Mouse (Mus musculus) forebrain, embryonic 16.5 days (tissue): ENCODE measurements around the gene Tlcd2. TPM values are rescaled to one million over a fixed set of nuclear protein-coding genes. Genes with fewer than 3 reads are reported as not detected.
"Not testable (repeated sequence)": the region's sequence is repeated elsewhere in the genome, so short reads cannot be mapped to it uniquely, and the experiment has no call there.

ENCODE experiments used
- ATAC-seq: fragments of 200-750 bp; cut with Nextera tagmentation; 2 replicates; pipeline ENCODE4 v1.8.0; 2017; ENCODE audit warnings: mild to moderate bottlenecking, moderate library complexity
- H3K27ac ChIP-seq: fragments of 300-500 bp; sonication (generic); 2 replicates; pipeline ENCODE4 v1.5.1; 2014; ENCODE audit warnings: low read length, control low read depth
- H3K27me3 ChIP-seq: fragments of 300-500 bp; sonication (generic); replicated peaks from 2 replicates; pipeline ENCODE4 v1.6.1; 2014; ENCODE audit warnings: low read length; ENCODE audit not compliant: control insufficient read depth, insufficient read depth
- H3K36me3 ChIP-seq: fragments of 300-500 bp; sonication (generic); 2 replicates; pipeline ENCODE4 v1.6.1; 2014; ENCODE audit not compliant: control insufficient read depth, insufficient read depth
- H3K4me1 ChIP-seq: fragments of 300-500 bp; sonication (generic); replicated peaks from 2 replicates; pipeline ENCODE4 v1.6.1; 2014; ENCODE audit warnings: low read length; ENCODE audit not compliant: control insufficient read depth, insufficient read depth
- H3K4me2 ChIP-seq: fragments of 300-500 bp; sonication (generic); 2 replicates; pipeline ENCODE4 v1.6.1; 2014; ENCODE audit warnings: mild to moderate bottlenecking, low read length, control low read depth
- H3K4me3 ChIP-seq: fragments of 300-500 bp; sonication (generic); replicated peaks from 2 replicates; pipeline ENCODE4 v1.5.1; 2014; ENCODE audit warnings: mild to moderate bottlenecking, low read length, control low read depth
- H3K9ac ChIP-seq: fragments of 300-500 bp; sonication (generic); replicated peaks from 2 replicates; pipeline ENCODE4 v1.6.1; 2014; ENCODE audit warnings: low read depth, low read length, control low read depth
- H3K9me3 ChIP-seq: fragments of 300-500 bp; sonication (generic); 2 replicates; pipeline ENCODE4 v1.6.1; 2016; ENCODE audit warnings: low read length; ENCODE audit not compliant: control insufficient read depth
- WGBS: fragments of 180-500 bp; shearing (Covaris S2); extraction: QIAGEN DNeasy Blood & Tissue Kit; methylation state at CpG from one replicate; pipeline ENCODE4 v1.1.7; 2014; 5-methylcytosine and 5-hydroxymethylcytosine counted together
- polyA plus RNA-seq: library from polyadenylated mRNA; unstranded; fragments of >200 nt; fragmentation: Nextera tagmentation; extraction: Ambion mirVana; gene quantifications from 2 replicates; pipeline ENCODE4 v1.2.1, GENCODE M21; 2015

The Tlcd2 gene
- polyA plus RNA-seq, 1 experiment from 2014 or later, result 1.6 TPM

- Histone ChIP-seq H3K4me2 (peak within 1 kb of the TSS; percentile 100), H3K4me1 (peaks cover 22% of the 10 kb centered on the region), H3K27me3 (no peaks in the 10 kb centered on the region), H3K9me3 (no peaks in the 10 kb centered on the region), H3K4me3 (peak within 1 kb of the TSS; percentile 86), H3K9ac (peak within 1 kb of the TSS; percentile 80), H3K27ac (peak within 1 kb of the TSS; percentile 30; the same call in 1 of the 2 replicates), H3K36me3 (peaks cover under 1% of the 10 kb centered on the region; the same call in 1 of the 2 replicates)
- 2% methylated on average over 56 of the region's 56 CpGs for WGBS
- peak; percentile 97 for ATAC-seq
These were observed 7.3 kb upstream of the Tlcd2 start, which contains the start of gene Wdr81 for GRCm38 (mm10) chr11:75453991-75454930. Wdr81 (minus strand) TSS chr11:75454717.

DNA sequence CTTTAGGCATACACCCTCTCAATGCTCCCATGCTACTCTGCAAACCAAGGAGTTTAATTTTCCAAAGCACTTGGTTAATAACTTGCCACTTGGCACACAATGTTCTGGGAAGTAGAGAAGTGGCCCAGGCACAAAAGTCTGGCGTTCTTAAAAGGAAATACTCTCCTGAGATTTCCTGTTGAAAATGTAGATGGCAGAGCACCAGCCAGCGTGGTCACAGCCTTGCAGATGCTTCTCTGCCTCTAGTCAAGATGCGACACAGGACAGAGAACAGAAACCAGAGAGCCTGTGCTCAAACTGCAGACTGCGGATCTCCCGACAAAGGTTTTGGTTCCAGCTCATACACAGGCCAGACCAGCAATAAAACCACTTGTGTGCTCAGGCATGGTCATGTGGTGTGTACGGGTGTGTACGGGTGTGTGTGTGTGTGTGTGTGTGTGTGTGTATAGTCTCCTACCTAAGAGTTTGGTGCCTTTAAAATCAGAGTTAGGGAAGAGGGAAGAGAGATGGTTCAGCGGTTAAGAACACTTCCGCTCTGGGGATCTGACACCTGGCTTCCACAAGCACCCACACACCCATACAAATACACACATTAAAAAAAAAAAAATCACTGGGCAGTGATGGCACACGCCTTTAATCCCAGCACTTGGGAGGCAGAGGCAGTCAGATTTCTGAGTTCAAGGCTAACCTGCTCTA is 6.3 kb upstream of the Tlcd2 start:
- peak overlapping the region; percentile 86 for H3K4me3 ChIP-seq
- H3K36me3 ChIP-seq, result no peaks in the 10 kb centered on the region
- ATAC-seq, result no peak
- H3K9me3 ChIP-seq, result no peaks in the 10 kb centered on the region
- WGBS, result 78% methylated on average over 10 of the region's 10 CpGs
- peak overlapping the region; percentile 80 for H3K9ac ChIP-seq
- H3K27ac ChIP-seq, result 0 out of 2 replicates have a peak overlapping the region, but pooled peaks have one; percentile 0
- no peaks in the 10 kb centered on the region for H3K27me3 ChIP-seq
- H3K4me2 ChIP-seq, result peak overlapping the region; percentile 100
- H3K4me1 ChIP-seq, result peaks cover 23% of the 10 kb centered on the region

- H3K4me2 ChIP-seq, result not testable (repeated sequence)
- WGBS, result 86% methylated on average over 2 of the region's 2 CpGs
These were observed 5.5 kb upstream of the Tlcd2 start for GRCm38 (mm10) chr11:75455971-75456370.

GRCm38 (mm10) chr11:75456440-75456871 is 5.1 kb upstream of the Tlcd2 start:
- no peaks in the 10 kb centered on the region for H3K27me3 ChIP-seq
- WGBS, result 88% methylated on average over 7 of the region's 7 CpGs
- no peak overlapping the region for H3K27ac ChIP-seq
- no peak overlapping the region for H3K9ac ChIP-seq
- no peaks in the 10 kb centered on the region for H3K36me3 ChIP-seq
- H3K4me3 ChIP-seq, result no peak overlapping the region
- no peaks in the 10 kb centered on the region for H3K9me3 ChIP-seq
- H3K4me2 ChIP-seq, result no peak overlapping the region
- no peak for ATAC-seq
- peaks cover 21% of the 10 kb centered on the region for H3K4me1 ChIP-seq

More at GRCm38 (mm10) chr11:75455971-75456370, 5.5 kb upstream of the Tlcd2 start:
- not testable (repeated sequence) for H3K36me3 ChIP-seq, H3K4me3 ChIP-seq, ATAC-seq, H3K27ac ChIP-seq, H3K27me3 ChIP-seq, H3K9me3 ChIP-seq, H3K9ac ChIP-seq
- H3K4me1 ChIP-seq, result peaks cover 21% of the 10 kb centered on the region

GRCm38 (mm10) chr11:75458169-75458568 is 3.3 kb upstream of the Tlcd2 start:
- WGBS, result 17% methylated on average over 3 of the region's 3 CpGs
- Histone ChIP-seq H3K9me3 (no peaks in the 10 kb centered on the region), H3K4me3 (no peak overlapping the region), H3K27me3 (no peaks in the 10 kb centered on the region), H3K9ac (no peak overlapping the region), H3K4me1 (peaks cover 35% of the 10 kb centered on the region), H3K36me3 (no peaks in the 10 kb centered on the region), H3K4me2 (no peak overlapping the region), H3K27ac (no peak overlapping the region)
- ATAC-seq, result no peak

DNA sequence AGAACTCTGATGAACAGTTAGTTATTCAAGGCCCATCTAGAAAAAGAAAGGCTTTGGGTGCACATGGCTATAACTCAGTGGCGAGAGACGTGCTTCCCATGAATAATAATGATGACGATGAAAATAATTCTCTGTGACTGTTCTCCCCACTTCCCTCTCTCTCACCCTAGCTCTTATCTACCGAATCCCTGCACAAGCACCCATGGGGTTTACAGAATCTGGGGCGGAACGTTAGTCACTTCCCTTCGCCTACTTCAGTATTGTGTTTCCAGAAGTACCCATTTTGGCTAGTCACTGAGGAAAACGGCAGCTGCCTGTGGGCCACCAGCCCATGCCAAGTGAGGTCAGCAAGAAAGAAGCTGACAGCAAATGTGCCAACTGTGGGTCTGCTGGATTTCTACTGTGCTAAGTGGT is 2.9 kb upstream of the Tlcd2 start:
- H3K4me3 ChIP-seq, result no peak overlapping the region
- no peak for ATAC-seq
- H3K9ac ChIP-seq, result no peak overlapping the region
- H3K27ac ChIP-seq, result no peak overlapping the region
- WGBS, result 85% methylated on average over 8 of the region's 8 CpGs
- 0 out of 2 replicates have a peak, but pooled peaks cover 4% of the 10 kb centered on the region for H3K27me3 ChIP-seq
- no peaks in the 10 kb centered on the region for H3K9me3 ChIP-seq
- H3K4me2 ChIP-seq, result no peak overlapping the region
- no peaks in the 10 kb centered on the region for H3K36me3 ChIP-seq
- peaks cover 32% of the 10 kb centered on the region for H3K4me1 ChIP-seq

- Histone ChIP-seq H3K36me3 (no peaks in the 10 kb centered on the region), H3K9me3 (no peaks in the 10 kb centered on the region), H3K27me3 (0 out of 2 replicates have a peak, but pooled peaks cover 4% of the 10 kb centered on the region), H3K4me1 (peaks cover 28% of the 10 kb centered on the region), H3K9ac (no peak overlapping the region), H3K4me3 (no peak overlapping the region), H3K27ac (no peak overlapping the region), H3K4me2 (no peak overlapping the region)
- 76% methylated on average over 5 of the region's 5 CpGs for WGBS
- ATAC-seq, result no peak
These were observed 2.3 kb upstream of the Tlcd2 start for GRCm38 (mm10) chr11:75459141-75459711.

DNA sequence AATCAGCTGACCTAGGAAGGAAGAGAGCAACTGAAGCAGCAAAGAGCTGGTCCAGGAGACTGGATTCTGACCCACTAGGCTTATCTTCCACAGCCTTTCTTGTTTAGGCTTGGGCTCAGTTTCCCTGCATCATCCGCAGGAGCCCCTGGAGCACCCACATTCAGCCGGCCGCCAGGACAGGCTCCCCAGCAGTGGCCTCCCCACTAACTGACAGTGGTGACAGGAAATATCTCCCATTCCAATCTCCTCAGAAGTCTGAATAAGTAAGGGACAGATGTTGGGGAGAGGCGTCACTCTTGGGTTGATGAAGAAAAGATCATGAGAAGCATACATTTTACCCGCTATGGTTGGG is 1.8 kb upstream of the Tlcd2 start:
- ATAC-seq, result no peak

More for the DNA sequence above, 1.8 kb upstream of the Tlcd2 start:
- Histone ChIP-seq H3K4me3 (no peak overlapping the region), H3K4me2 (peak overlapping the region; percentile 92), H3K4me1 (peaks cover 26% of the 10 kb centered on the region), H3K27me3 (0 out of 2 replicates have a peak, but pooled peaks cover 4% of the 10 kb centered on the region), H3K9ac (no peak overlapping the region), H3K27ac (no peak overlapping the region; the same call in none of the 2 replicates), H3K36me3 (no peaks in the 10 kb centered on the region), H3K9me3 (no peaks in the 10 kb centered on the region)
- 26% methylated on average over 5 of the region's 5 CpGs for WGBS
